12 mouse cellular contexts compared by ENCODE assay signal in genomic region chr13:57414716-57415115, GRCm38 (mm10).
"Had no signal": no experiment of that assay in that cellular context is flagged by ENCODE, and none has a peak within 500 bp of the region (broad histone marks: within the 10 kb centered on the region; RNA-seq: fewer than 3 reads in every experiment).

No protein-coding gene starts in this region.

- H3K36me3 ChIP-seq: kidney, embryonic 15.5 days; limb, embryonic 15.5 days; liver, embryonic 12.5 days; lung, embryonic 15.5 days; midbrain, embryonic 12.5 days; neural tube, embryonic 12.5 days had no signal

- H3K27me3 ChIP-seq: kidney, embryonic 15.5 days; limb, embryonic 15.5 days; liver, embryonic 12.5 days; lung, embryonic 15.5 days; midbrain, embryonic 12.5 days; neural tube, embryonic 12.5 days had no signal

- H3K4me3 ChIP-seq: kidney, embryonic 15.5 days; limb, embryonic 15.5 days; liver, embryonic 12.5 days; lung, embryonic 15.5 days; midbrain, embryonic 12.5 days; neural tube, embryonic 12.5 days had no signal

- DNase-seq: kidney, adult 2 months; kidney, postnatal 36 days; right cerebral cortex, postnatal 4 days; spleen, adult 18-20 months; thymus, adult 2 months; thymus, postnatal 25 days had no signal

- H3K27ac ChIP-seq: kidney, embryonic 15.5 days; limb, embryonic 15.5 days; liver, embryonic 12.5 days; lung, embryonic 15.5 days; midbrain, embryonic 12.5 days; neural tube, embryonic 12.5 days had no signal

- H3K4me1 ChIP-seq: kidney, embryonic 15.5 days; limb, embryonic 15.5 days; liver, embryonic 12.5 days; lung, embryonic 15.5 days; midbrain, embryonic 12.5 days; neural tube, embryonic 12.5 days had no signal

- H3K9me3 ChIP-seq: kidney, embryonic 15.5 days; limb, embryonic 15.5 days; liver, embryonic 12.5 days; lung, embryonic 15.5 days; midbrain, embryonic 12.5 days; neural tube, embryonic 12.5 days had no signal
